Mouse (Mus musculus): ENCODE measurements around the gene Xpnpep1. TPM values are rescaled to one million over a fixed set of nuclear protein-coding genes. Genes with fewer than 3 reads are reported as not detected.

Xpnpep1 gene
- total and polyA plus RNA-seq, 2 experiments from 2014 or later = 98.6 to 115 TPM

- WGBS = 41% methylated on average over 21 of the region's 21 CpGs
- Histone ChIP-seq H3K36me3 (ENCODE audit: insufficient read depth, low read length) (peaks cover 17% of the 10 kb centered on the region), H3K4me3 (ENCODE audit: low read length) (peak overlapping the region; percentile 10; the same call in 1 of the 2 replicates), H3K4me2 (ENCODE audit: low read depth, low read length) (peak overlapping the region; percentile 42), H3K4me1 (ENCODE audit: insufficient read depth, low read length) (peaks cover 5% of the 10 kb centered on the region), H3K9me3 (ENCODE audit: low read length) (no peaks in the 10 kb centered on the region), H3K9ac (replicated peaks; ENCODE audit: low read length) (no peak overlapping the region), H3K27me3 (ENCODE audit: insufficient read depth, low read length) (no peaks in the 10 kb centered on the region), H3K27ac (peak overlapping the region; percentile 54; the same call in 1 of the 2 replicates)
- ATAC-seq (peak; percentile 84), DNase-seq (ENCODE audit: low spot score) (peak; percentile 51)
- TF ChIP-seq CTCF (IDR thresholded peaks at IDR 0.05; ENCODE audit: low read depth) = no peak
Observed at GRCm38 (mm10) chr19:53014910-53015710, 24.9 kb downstream of the Xpnpep1 start.

DNA sequence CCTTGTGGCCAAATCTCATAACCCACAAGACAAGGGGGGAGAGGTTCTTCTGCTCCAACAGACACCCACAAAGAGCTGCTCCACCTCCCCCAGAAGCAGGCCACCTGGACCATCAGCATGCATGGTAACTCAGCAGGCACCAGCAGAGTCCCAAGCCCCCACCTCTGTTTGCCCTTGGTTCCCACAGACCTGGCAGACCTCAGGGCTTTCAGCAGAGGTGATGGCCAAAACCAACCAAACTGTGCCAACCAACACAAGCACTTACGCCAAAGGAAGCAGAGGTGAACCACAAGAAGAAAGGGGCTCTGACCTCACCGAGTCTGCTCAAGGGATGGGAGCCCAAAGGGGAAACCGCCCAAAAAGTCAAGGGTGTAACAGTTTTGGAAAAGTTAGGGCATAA, 26.3 kb downstream of the Xpnpep1 start:
- H3K4me1 ChIP-seq (ENCODE audit: insufficient read depth, low read length) = peaks cover 5% of the 10 kb centered on the region
- no peak overlapping the region for H3K9ac ChIP-seq (replicated peaks; ENCODE audit: low read length)
- H3K9me3 ChIP-seq (ENCODE audit: low read length) = no peaks in the 10 kb centered on the region
- no peak overlapping the region for H3K4me3 ChIP-seq (ENCODE audit: low read length)
- TF ChIP-seq CTCF (IDR thresholded peaks at IDR 0.05; ENCODE audit: low read depth) = no peak
- H3K27me3 ChIP-seq (ENCODE audit: insufficient read depth, low read length) = no peaks in the 10 kb centered on the region
- ATAC-seq (no peak), DNase-seq (ENCODE audit: low spot score) (no peak)
- peaks cover 31% of the 10 kb centered on the region for H3K36me3 ChIP-seq (ENCODE audit: insufficient read depth, low read length)
- H3K4me2 ChIP-seq (ENCODE audit: low read depth, low read length) = no peak overlapping the region
- WGBS = 89% methylated on average over 3 of the region's 3 CpGs
- no peak overlapping the region for H3K27ac ChIP-seq

DNA sequence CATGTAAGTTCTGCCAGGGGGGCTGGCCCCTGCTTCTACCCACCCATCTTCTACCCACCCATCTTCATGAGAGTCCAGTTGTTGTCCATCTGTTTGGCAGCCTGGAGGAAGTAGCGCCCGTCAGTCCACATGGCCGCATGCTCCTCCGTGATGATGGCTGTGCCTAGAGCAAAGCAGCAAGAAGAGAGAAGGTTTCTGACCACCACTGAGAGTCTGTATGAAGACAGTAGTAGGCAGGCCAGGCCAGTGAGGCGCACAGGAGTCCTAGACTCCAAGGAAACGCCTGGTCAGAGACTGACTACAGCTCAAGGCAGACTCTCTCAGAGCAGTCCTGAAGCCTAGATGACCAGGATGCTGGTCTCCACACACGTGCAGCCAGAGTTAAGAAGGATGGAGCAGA, 26.7 kb downstream of the Xpnpep1 start:
- 92% methylated on average over 7 of the region's 7 CpGs for WGBS
- Histone ChIP-seq H3K4me3 (ENCODE audit: low read length) (no peak overlapping the region), H3K9me3 (ENCODE audit: low read length) (no peaks in the 10 kb centered on the region), H3K4me1 (ENCODE audit: insufficient read depth, low read length) (peaks cover 5% of the 10 kb centered on the region), H3K9ac (replicated peaks; ENCODE audit: low read length) (no peak overlapping the region), H3K4me2 (ENCODE audit: low read depth, low read length) (no peak overlapping the region), H3K27me3 (ENCODE audit: insufficient read depth, low read length) (no peaks in the 10 kb centered on the region), H3K27ac (no peak overlapping the region), H3K36me3 (ENCODE audit: insufficient read depth, low read length) (peaks cover 31% of the 10 kb centered on the region)
- TF ChIP-seq CTCF (IDR thresholded peaks at IDR 0.05; ENCODE audit: low read depth) = no peak
- DNase-seq (ENCODE audit: low spot score) = no peak
- ATAC-seq = no peak

GRCm38 (mm10) chr19:53010941-53011340, 29.1 kb downstream of the Xpnpep1 start:
- DNase-seq (ENCODE audit: low spot score) = no peak
- Histone ChIP-seq H3K36me3 (ENCODE audit: insufficient read depth, low read length) (peaks cover 45% of the 10 kb centered on the region), H3K4me1 (ENCODE audit: insufficient read depth, low read length) (peaks cover 5% of the 10 kb centered on the region), H3K4me3 (ENCODE audit: low read length) (no peak overlapping the region), H3K27me3 (ENCODE audit: insufficient read depth, low read length) (no peaks in the 10 kb centered on the region), H3K9ac (replicated peaks; ENCODE audit: low read length) (no peak overlapping the region), H3K4me2 (ENCODE audit: low read depth, low read length) (no peak overlapping the region), H3K27ac (no peak overlapping the region), H3K9me3 (ENCODE audit: low read length) (no peaks in the 10 kb centered on the region)
- TF ChIP-seq CTCF (IDR thresholded peaks at IDR 0.05; ENCODE audit: low read depth) = no peak
- 49% methylated on average over 5 of the region's 5 CpGs for WGBS
- ATAC-seq = no peak

- no peak for ATAC-seq
- TF ChIP-seq CTCF (IDR thresholded peaks at IDR 0.05; ENCODE audit: low read depth) = no peak
- Histone ChIP-seq H3K9ac (replicated peaks; ENCODE audit: low read length) (no peak overlapping the region), H3K9me3 (ENCODE audit: low read length) (no peaks in the 10 kb centered on the region), H3K4me3 (ENCODE audit: low read length) (no peak overlapping the region), H3K4me1 (ENCODE audit: insufficient read depth, low read length) (no peaks in the 10 kb centered on the region), H3K27ac (no peak overlapping the region), H3K27me3 (ENCODE audit: insufficient read depth, low read length) (no peaks in the 10 kb centered on the region), H3K4me2 (ENCODE audit: low read depth, low read length) (no peak overlapping the region), H3K36me3 (ENCODE audit: insufficient read depth, low read length) (peaks cover 56% of the 10 kb centered on the region)
- no peak for DNase-seq (ENCODE audit: low spot score)
- WGBS = 88% methylated on average over 5 of the region's 5 CpGs
Observed at GRCm38 (mm10) chr19:53008921-53009320, 31.1 kb downstream of the Xpnpep1 start.

- peak; percentile 76 for DNase-seq (ENCODE audit: low spot score)
- H3K36me3 ChIP-seq (ENCODE audit: insufficient read depth, low read length) = peaks cover 61% of the 10 kb centered on the region
- WGBS = 56% methylated on average over 6 of the region's 6 CpGs
- no peak overlapping the region for H3K4me2 ChIP-seq (ENCODE audit: low read depth, low read length)
- peak; percentile 57 for ATAC-seq
- H3K9me3 ChIP-seq (ENCODE audit: low read length) = no peaks in the 10 kb centered on the region
- H3K27me3 ChIP-seq (ENCODE audit: insufficient read depth, low read length) = no peaks in the 10 kb centered on the region
- H3K4me3 ChIP-seq (ENCODE audit: low read length) = no peak overlapping the region
- H3K27ac ChIP-seq = no peak overlapping the region; the same call in 1 of the 2 replicates
- H3K9ac ChIP-seq (replicated peaks; ENCODE audit: low read length) = no peak overlapping the region
- TF ChIP-seq CTCF (IDR thresholded peaks at IDR 0.05; ENCODE audit: low read depth) = peak; percentile 82
- H3K4me1 ChIP-seq (ENCODE audit: insufficient read depth, low read length) = no peaks in the 10 kb centered on the region
Observed at GRCm38 (mm10) chr19:53008020-53008705, 31.9 kb downstream of the Xpnpep1 start.

Measured in hindbrain, postnatal 0 days (tissue).